Mouse (Mus musculus): ENCODE measurements around the gene Coro2a.
"Not testable (repeated sequence)": the region's sequence is repeated elsewhere in the genome, so short reads cannot be mapped to it uniquely, and the experiment has no call there.

The Coro2a gene

DNA sequence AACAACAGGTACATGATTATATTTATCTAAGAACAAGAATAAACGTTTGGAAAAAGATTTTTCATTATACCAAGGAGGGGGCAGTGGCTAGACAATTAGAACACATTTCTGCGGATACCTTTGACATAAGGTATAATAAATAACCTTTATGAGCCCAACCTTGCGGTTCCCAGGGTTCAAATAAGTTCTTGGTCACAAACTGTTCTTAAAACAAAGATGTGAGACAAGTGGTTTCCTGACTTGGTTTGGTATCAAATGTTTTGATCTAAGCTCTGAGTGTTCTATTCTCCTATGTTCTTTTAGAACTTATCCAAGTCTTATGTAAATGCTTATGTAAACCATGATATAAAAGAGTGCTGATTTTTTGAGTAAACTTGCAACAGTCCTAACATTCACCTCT, 17.5 kb downstream of the Coro2a start:
- not testable (repeated sequence) for DNase-seq (ENCODE audit: low spot score)

GRCm38 (mm10) chr4:46584084-46584483, 17.9 kb downstream of the Coro2a start:
- not testable (repeated sequence) for DNase-seq (ENCODE audit: low spot score)

- not testable (repeated sequence) for DNase-seq (ENCODE audit: low spot score)
These were observed 20.0 kb downstream of the Coro2a start for GRCm38 (mm10) chr4:46582024-46582423.

GRCm38 (mm10) chr4:46581577-46581976, 20.4 kb downstream of the Coro2a start:
- not testable (repeated sequence) for DNase-seq (ENCODE audit: low spot score)

- DNase-seq (ENCODE audit: low spot score): not testable (repeated sequence)
These were observed 21.2 kb downstream of the Coro2a start for GRCm38 (mm10) chr4:46580799-46581243.

DNA sequence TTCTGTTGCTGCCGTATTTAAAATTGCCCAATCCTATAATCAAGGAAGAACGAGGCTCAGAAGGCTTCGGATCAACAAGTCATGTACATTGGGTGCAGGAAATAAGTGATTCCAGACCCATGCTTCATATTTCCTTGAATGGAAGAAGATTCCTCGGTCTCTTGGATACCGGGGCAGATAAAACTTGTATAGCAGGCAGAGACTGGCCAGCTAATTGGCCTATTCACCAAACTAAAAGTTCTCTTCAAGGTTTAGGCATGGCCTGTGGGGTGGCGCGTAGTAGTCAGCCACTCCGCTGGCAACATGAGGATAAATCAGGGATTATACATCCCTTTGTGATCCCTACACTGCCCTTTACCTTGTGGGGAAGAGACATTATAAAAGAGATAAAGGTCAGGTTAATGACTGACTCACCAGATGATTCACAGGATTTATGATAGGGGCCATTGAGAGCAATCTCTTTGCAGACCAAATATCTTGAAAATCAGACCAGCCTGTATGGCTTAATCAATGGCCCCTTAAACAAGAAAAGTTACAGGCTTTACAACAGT, 23.1 kb downstream of the Coro2a start:
- DNase-seq (ENCODE audit: low spot score): not testable (repeated sequence)

DNA sequence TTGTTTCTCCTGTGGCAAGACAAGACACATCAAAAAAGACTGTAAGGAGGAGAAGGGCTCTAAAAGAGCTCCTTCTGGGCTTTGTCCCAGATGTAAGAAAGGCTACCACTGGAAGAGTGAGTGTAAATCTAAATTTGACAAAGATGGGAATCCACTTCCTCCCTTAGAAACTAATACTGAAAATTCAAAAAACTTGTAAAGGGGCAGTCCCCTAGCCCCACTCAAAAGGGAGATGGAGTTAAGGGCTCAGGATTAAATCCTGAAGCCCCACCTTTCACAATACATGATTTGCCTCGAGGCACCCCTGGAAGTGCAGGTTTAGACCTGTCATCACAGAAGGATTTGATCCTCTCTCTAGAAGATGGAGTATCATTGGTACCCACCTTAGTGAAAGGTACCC, 23.8 kb downstream of the Coro2a start:
- DNase-seq (ENCODE audit: low spot score): no peak

DNA sequence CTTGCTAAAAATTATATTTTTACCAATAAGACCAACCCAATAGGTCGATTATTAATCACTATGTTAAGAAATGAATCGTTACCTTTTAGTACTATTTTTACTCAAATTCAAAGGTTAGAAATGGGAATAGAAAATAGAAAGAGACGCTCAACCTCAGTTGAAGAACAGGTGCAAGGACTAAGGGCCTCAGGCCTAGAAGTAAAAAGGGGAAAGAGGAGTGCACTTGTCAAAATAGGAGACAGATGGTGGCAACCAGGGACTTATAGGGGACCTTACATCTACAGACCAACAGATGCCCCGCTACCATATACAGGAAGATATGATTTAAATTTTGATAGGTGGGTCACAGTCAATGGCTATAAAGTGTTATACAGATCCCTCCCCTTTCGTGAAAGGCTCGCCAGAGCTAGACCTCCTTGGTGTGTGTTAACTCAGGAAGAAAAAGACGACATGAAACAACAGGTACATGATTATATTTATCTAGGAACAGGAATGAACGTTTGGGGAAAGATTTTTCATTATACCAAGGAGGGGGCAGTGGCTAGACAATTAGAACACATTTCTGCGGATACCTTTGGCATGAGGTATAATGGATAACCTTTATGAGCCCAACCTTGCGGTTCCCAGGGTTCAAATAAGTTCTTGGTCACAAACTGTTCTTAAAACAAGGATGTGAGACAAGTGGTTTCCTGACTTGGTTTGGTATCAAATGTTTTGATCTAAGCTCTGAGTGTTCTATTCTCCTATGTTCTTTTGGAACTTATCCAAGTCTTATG, 26.3 kb downstream of the Coro2a start:
- DNase-seq (ENCODE audit: low spot score): not testable (repeated sequence)

DNA sequence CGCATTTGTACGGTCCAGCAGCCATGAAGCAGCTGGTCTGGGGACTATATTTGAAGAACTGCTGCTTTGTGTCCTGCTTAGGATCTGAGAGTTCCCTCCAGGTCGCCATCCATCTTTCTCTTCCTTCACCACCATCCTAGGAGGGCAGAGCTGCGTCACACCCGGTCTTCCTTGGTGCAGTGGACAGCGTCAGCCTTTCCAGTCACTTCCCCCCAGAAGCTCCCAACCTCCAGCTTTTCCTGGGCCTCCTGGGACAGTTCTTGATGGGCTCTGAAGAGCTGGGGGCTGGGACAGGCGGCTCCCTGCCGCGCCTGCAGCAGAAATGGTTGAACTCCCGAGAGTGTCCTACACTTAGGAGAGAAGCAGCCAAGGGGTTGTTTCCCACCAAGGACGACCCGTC, 27.2 kb downstream of the Coro2a start:
- DNase-seq (ENCODE audit: low spot score): no peak

- no peak for DNase-seq (ENCODE audit: low spot score)
These were observed 27.8 kb downstream of the Coro2a start for GRCm38 (mm10) chr4:46574024-46574753.

DNA sequence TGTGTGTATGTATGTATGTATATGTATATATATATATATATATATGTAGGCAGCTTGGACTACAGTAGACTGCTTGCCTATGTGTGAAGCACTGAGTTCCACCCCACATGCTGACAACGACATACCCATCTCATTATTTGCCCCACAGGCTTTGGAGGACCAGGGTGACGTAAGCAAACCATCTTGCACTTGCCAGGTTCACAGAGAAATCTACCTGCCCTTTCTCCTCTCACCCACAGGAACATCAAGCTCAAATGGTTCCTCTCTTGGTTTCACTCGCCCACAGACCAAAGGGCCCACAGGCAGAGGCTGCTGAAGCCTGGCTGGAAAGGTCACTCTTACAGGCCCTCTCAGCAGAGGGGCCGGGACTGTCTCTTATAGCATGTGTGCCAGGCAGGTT, 29.4 kb downstream of the Coro2a start:
- DNase-seq (ENCODE audit: low spot score): no peak

DNA sequence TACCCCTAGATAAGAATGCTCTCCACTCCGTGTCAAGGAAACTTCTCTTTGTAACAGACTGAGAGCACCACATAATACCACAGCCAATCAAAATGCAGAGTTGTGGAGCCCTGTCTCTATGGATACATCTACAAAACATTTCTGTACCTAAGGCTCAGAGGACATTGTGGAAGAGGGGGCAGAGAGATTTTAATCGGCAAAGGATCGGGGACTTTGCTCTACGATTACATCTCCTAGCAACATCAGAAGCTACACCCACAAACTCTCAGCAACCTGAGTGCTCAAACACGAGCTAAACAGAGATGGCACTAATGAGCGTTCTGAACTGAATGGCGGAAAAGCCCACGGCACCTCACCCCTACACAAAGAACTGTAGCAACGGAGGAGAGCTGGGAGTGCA, 30.3 kb downstream of the Coro2a start:
- no peak for DNase-seq (ENCODE audit: low spot score)

DNA sequence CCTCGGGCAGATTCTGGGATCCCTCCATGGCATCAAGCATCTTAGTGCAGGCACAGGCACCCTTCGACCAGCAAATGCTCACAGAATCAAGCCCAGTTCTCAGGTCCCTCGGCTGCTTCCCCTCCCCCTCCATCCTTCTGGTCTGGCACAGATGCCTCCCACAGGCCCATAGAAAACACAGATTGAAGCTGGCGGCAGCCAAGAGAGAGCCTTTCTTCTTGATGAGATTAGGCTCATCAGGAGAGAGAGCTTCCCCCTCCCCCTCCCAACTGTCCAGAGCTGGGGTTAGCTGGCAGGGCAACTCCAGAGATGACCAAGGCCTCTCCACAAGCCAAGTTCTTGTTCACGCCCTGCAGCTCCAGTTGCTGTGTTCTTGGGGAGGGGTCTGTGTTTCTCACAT, 32.3 kb downstream of the Coro2a start:
- peak; percentile 45 for DNase-seq (ENCODE audit: low spot score)

DNA sequence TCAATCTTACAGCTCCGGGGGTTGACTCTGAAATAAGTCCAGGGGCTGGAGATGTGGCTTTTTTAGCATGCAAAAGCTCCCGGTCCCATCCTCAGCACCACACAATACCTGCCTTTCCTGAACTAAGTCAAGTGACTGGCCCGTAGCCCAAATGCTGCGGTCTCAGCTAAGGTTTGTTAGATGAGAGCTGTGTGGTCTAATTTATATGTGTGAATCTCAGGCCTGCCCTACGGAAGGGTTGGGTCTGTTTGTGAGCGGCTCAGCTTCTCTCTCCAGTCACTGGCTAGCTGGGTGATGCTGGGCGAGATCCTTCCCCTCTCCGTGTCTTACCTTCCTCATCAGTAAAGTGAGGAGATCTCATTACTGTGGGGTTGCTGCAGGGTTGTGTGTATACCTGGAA, 33.8 kb downstream of the Coro2a start:
- no peak for DNase-seq (ENCODE audit: low spot score)

DNA sequence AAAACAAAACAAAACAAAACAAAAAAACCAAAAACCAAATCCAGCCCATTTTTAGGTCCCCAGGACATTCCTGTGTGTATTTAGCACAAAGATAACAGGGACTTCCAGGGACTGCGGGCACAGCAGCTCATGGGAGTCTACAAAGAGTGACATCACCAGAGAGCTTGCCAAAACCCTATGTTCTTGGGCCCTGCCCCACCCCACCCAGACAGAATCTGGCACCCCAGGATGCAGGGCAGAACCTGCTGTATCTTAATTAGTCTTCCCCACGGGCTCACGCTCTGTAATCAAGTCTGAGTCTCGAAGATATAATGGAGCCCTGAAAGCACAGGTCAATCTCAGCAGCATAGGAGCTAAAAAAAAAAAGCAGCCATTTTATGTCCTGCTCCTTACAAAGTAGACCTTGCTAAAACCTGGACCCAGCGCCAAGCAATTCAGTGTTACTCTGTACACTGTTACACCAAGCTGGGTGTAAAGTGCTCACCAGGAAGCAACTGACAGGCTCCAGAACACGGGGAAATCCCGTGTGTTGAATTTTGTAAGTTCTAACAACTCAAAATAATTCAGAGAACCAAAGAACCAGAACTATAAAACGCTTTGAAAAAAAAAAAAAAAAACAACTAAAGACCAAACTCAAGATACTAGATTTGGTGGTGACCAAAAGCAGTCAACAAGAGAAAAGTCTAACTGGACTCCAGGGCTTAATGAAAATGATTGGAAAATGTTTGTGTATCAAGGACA, 34.9 kb downstream of the Coro2a start:
- DNase-seq (ENCODE audit: low spot score): no peak

DNA sequence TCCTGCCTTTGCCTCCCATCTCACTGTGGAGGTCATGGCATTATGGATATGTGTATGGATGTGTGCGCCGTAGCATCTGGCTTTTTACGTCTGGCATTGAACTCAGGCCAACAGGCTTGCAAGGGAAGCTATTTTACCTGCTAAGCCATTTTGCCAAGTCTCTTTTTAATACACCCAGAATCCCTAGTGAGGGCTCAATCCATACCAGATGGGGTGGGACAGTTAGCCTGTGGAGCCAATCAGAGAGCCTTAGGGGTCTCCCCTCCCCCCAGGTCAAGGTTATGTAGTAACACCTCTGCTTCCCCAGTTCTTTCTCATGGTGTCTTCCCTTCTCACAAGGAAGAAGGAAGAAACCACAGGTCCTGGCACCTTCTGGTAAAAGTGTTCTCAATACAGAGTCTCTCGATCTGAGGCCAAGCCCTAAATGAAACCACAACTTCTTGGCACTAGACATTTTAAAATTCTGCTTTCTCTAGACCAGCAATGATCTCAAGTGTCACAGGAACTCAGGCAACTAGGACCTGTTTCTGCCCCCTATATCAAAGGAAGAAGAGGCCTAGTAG, 36.5 kb downstream of the Coro2a start:
- DNase-seq (ENCODE audit: low spot score): no peak

DNA sequence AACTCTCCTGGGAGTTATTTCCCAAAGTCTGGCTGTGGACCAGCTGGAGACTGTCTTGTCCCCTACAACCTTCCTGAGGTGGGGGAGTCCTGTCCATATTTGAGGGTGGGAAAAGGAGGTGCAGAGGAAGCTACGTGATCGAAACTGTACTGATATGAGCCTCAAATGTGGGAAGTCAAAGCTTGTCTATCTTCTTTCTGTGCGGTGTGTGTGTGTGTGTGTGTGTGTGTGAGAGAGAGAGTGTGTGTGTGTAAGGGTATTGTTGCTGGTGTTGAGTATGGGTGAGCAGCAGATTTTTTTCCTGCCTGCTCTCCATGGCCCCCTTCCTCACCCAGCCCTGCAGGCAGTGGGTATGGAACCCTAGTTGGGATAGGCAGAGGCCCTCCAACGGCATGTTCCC, 37.8 kb downstream of the Coro2a start:
- no peak for DNase-seq (ENCODE audit: low spot score)

DNA sequence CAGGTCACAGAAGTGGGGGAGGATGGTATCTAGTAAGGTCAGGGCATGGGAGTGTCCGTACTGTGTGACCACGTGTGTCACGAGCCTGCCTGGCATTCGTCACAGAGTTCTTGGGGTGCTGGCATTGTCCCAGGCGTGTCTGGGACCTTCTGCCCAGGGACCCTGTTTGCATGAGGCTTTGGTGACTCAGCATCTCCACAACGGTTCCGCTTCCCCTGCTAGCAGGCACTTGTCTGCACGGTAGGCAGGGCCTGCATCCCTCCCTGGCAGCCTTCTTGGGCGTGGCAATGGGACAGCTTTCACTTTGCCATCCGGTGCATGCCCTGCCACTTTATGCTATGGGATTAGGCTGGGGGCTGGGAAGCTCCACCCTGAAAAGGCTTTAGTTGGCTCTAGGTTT, 38.2 kb downstream of the Coro2a start:
- DNase-seq (ENCODE audit: low spot score): no peak

DNA sequence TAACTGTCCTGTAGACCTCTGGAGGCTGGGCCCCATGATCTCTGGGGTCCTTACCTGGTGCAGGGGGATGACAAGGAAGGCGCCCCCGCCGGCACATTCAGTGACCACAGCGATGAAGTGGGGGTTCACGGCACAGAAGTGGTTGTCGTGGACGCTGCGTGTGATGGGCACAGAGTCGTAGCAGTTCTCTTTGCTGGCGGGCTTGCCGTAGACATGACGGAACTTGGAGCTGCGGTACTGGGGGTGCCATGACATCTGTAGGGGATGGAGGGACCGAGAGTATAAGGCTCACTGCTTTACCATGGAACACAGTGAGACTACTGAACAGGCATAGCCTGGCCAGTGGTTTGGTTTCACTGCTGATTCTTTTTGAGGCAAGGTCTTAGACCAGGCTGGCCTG, 39.2 kb downstream of the Coro2a start:
- no peak for DNase-seq (ENCODE audit: low spot score)

DNA sequence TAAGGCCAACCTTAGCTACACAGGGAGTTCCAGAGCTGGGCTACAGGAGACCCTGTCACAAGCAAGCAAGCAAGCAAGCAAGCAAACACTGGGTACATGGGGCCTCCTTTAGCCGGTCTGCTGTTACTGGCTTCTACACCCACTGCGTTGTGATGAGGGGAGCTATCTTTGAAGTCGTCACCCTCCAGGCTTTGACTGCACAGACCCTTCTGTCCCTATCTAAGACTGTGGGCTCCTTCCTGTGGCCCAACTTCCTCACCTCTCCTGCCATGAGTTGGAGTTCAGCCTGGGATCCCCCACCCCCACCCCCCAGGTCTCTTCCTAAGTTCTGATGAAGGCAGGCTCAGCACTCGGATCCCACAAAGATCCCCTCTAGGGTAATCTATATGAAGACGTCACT, 40.0 kb downstream of the Coro2a start:
- no peak for DNase-seq (ENCODE audit: low spot score)

GRCm38 (mm10) chr4:46560069-46560705, 41.8 kb downstream of the Coro2a start:
- DNase-seq (ENCODE audit: low spot score): no peak

All from embryo, embryonic 10.5 days (tissue).